Mouse (Mus musculus): ENCODE data around the gene Glce.

DNA sequence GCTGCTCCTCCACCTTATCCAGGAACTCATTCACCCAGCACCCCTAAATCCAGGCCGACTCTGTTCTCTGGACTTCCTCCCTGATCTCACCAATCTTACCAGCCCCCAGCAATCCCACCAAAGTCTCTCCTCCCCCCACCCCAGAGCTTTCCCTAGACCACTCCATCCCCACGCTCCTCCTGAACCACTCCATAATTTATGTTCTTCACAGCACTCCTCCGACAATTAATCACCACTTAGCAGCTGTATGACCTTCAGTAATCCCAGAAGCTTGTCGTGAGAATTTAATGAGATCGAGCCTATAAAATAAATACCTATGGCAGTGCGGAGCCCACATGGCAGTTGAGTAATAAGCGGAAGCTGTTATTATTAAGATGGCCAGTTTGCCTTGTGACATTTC, 16.6 kb upstream of the Glce start:
- no peak for TF ChIP-seq POLR2A (IDR thresholded peaks at IDR 0.05; ENCODE audit: borderline replicate concordance, insufficient read depth, low read length)
- TF ChIP-seq CTCF (IDR thresholded peaks at IDR 0.05; ENCODE audit: borderline replicate concordance, insufficient read depth, low read depth, low read length): no peak

All from cerebellum, adult 2 months (tissue).